Mouse (Mus musculus): Measurements from ENCODE around the gene Metrn.
A peak's percentile ranks its signal among the peaks of the same experiment; 100 is the strongest.

Gene Metrn

GRCm38 (mm10) chr17:25796951-25797369 is at the start of gene Metrn:
TSS of gene Metrn (minus strand) at chr17:25797136.
- DNase-seq (ENCODE audit: low read depth, low spot score): peak; percentile 83

- peak; percentile 84 for DNase-seq (ENCODE audit: low read depth, low spot score)
Observed at GRCm38 (mm10) chr17:25844396-25844901, 47.5 kb upstream of the Metrn start, which contains the start of gene Rhot2. TSS of gene Rhot2 (minus strand) at chr17:25844851.

DNA sequence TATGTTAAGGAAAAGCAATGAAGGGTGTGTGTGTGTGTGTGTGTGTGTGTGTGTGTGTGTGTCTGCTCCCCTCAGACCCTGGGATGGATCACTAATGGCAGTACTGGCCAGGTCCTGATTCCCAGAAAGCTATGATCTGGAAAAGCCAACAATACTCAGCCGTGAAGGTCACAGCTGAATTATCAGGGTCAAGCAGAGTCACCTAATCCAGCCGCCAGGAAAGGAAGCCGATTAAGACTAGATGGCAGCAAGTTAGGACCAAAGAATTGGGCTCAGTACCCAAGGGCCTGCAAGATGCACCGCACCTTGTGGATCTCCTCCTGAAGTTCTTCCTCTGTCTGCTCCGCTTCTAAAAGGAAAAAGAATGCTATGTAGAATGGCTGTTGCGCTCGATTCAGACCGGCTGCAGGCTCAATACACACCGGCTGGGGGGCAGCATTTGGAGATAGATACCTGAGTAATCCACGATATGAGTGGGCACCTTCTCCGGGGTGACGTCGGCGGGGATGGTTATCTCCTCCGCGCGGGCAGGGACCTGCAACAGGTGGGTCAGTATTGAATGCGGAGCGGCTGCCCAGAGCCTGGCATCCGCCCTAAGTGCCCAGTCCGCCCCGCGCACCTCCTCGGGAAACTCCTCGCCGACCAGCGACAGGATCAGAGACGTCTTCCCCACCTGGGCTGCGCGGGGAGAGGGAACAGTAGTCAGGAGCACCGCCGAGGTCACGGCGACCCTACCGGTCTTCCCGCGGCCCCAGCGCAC is 46.9 kb upstream of the Metrn start:
- DNase-seq (ENCODE audit: low read depth, low spot score): no peak

DNA sequence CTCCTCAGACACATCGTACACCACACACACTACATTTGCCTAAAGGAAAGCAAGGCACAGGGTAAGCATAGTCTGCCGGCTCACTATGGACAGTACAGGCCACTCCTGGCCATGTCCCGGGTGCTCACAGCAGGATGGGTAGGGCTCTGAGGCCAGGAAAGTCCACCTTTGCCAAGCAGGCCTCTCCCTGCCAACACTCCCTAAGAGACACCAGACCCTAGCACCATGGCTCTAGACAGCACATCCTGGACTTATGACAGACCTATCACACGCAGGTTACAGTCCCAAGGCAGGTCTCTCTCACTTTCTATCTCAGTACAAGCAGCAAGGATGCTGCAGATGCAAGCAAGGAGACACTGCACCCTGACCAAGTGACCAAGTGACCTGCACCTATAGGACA is 46.2 kb upstream of the Metrn start:
- DNase-seq (ENCODE audit: low read depth, low spot score): no peak

GRCm38 (mm10) chr17:25842509-25842908 is 45.6 kb upstream of the Metrn start:
- no peak for DNase-seq (ENCODE audit: low read depth, low spot score)

DNA sequence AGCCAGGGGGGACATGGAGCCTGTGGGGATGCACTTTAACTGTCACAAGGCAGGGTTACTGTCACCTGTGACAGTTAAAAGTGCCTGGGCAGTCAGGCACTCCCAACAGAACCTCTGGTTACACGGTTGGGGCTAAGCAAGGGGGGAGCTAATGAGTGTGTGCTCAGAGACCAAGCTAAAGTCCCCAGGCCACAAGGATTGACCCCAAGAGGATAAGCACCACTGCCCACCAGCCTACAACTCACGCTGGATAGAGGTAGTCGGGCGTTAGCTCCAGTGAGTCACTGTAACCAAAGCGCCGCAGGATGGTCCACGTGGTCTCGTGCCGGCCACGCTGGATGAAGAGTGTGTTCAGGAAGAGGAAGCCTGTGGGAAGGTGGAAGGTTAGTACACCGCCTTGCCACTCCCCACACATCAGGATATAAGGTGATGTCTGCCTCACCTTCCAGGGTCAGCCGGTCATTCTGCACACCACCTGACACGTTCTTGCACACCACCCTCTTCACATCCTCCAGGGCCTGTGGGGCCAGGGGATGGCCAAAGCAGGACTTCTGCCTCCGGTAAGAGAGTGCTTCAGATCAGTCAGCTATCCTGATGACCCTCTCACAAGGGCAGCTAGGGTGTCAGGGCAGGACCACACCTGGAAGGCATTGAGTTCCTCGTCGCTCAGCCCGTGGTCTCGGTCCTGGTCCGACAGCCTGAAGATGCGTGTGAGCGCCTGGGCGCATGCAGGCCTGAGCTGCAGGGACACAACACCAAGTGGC is 44.4 kb upstream of the Metrn start, which contains the start of gene Gm20683:
TSS of gene Gm20683 (minus strand) at position 647 of the 764 bp plus-strand sequence.
- no peak for DNase-seq (ENCODE audit: low read depth, low spot score)

DNA sequence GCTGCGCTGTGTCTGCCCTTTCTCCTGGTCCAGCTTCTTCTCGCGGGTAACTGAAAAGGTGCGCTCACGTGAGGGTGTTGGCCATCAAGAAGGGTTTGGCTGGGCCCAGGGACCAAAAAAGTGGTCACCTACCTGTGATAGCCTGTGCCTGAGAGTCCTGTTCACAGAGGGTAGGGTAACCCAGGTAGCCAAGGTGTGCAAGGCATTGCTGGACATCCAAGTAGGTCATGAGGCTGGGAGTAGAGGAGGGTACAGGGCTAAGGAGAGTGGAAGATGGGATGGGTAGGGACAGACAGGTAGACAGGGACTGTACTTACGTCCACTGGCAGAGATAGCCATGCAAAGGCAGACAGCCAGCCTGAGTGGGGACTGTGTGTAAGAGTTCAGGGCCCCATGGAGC is 43.6 kb upstream of the Metrn start:
- DNase-seq (ENCODE audit: low read depth, low spot score): no peak

DNA sequence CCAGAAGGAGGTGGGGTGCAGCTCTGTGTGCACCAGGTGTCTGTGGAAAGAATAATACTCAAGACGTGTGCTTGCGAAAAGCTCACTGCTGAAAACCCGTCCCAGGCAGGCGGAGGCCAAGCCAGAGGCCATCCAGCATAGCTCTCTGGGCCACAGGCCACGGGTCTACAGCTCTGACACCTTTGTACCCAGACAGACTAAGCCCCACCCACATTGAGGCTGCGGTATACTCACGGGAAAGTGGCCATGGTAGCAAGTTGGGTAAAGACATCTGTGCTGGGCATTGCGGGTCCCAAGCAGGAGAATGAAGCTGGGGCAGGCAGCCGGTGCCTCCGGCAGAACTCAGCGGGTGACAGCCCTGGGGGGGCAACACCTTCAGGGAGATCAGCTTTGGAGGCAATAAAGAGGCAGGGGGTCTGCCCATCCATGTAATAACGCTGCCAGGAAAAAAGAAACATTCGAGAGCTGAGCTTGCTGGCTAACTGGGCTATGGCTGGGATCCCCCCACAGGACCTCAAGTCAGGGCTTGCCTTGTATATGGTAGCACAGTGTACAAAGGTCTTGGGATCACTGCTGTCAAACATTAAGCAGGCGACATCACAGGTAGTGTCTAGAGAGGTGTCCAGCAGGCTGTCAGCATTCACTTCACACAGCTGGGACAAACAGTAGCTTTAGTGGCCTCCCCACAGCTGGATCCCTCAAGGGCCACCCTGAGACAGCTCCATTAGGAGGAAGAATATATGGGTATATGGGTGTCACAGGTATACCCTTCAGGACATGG is 42.7 kb upstream of the Metrn start:
- DNase-seq (ENCODE audit: low read depth, low spot score): no peak

DNA sequence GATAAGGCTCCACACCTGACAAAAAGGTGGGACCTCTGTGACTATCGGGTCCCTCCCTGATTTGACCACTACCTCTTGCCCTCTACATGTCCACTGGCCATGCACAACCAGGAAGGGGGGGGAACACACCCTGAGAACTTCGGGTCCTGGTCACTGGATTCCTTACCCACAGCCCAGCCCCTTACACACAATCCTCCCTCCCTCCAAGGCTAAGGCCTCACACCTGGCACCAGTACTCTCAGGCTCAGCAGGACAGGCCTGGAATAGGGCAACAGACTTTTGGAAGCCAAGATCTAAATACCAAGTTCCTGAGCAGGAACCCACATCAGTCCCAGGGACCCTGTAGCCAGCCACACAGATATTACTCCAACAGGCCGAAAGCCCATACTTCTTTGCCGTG is 42.0 kb upstream of the Metrn start:
- DNase-seq (ENCODE audit: low read depth, low spot score): no peak

- DNase-seq (ENCODE audit: low read depth, low spot score): no peak
Observed at GRCm38 (mm10) chr17:25837533-25837932, 40.6 kb upstream of the Metrn start.

DNA sequence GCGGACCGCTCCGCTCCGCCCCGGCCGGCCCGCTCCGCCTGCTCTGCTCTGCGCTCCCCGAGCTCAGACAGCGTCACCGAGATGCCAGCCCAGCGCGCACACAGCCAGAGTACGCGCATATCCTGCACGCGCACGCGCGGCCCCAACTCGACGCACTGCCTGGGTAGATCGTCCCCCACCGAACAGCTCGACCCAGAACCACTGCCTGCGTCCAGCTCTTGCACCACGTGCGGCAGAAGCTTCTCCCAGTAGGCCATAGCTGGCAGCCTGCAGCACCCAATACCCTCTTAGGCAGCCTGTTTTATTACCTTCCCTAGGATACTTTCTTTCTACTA is 40.1 kb upstream of the Metrn start, which contains the start of gene Rhbdl1:
TSS of gene Rhbdl1 (minus strand) at position 220 of the 335 bp plus-strand sequence.
- no peak for DNase-seq (ENCODE audit: low read depth, low spot score)

GRCm38 (mm10) chr17:25836397-25837075 is 39.6 kb upstream of the Metrn start:
- no peak for DNase-seq (ENCODE audit: low read depth, low spot score)

- no peak for DNase-seq (ENCODE audit: low read depth, low spot score)
Observed at GRCm38 (mm10) chr17:25835816-25836215, 38.9 kb upstream of the Metrn start.

DNA sequence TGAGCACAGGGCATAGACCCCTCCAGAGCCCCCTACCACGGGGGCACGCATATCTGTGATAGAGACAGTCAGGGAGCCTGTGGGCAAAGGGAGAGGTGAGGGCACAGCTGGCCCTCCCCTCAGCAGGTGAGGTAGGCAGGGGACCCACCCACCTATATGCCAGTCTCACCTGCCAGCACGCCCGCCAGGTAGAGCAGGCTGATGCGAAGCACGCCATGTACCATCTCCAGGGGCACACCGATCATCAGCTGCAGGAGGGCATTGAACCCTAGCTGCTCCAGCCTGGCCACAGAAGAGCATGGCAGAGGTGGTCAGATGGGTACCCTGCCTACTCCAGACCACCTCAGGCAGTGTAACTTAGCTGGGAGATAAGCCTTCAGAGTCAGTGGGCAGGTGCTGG is 38.4 kb upstream of the Metrn start:
- no peak for DNase-seq (ENCODE audit: low read depth, low spot score)

GRCm38 (mm10) chr17:25834595-25835222 is 37.8 kb upstream of the Metrn start:
- no peak for DNase-seq (ENCODE audit: low read depth, low spot score)

DNA sequence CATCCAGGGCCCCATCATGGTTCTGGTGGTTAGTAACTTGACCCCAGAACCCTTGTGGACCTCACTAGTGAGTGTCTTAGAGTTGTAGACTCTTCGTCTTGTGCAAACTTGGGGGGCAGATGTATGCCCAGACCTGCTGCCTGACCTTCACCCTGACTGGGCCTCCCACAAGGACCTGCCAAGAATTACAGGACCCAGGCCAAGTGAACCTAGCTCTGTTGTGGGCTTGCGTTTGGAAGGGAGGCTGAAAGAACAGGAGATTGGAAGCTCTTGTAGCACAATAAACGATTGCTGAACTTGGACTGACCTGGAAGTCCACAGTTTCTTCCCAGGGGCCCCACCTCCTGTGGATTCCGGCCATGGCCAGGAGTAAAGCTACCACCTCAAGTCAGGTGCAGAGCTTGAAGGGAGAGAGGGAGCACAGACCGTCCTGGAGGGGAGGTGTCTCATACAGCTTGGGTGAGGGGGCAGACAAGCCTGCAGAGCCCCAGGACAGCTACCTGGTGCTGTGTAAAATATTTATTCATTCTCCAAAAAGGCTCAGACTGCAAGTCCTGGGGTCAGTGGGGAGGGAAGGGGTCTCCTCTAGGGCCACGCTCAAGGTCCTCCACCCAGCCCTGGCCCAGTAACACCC is 37.1 kb upstream of the Metrn start:
- DNase-seq (ENCODE audit: low read depth, low spot score): no peak

DNA sequence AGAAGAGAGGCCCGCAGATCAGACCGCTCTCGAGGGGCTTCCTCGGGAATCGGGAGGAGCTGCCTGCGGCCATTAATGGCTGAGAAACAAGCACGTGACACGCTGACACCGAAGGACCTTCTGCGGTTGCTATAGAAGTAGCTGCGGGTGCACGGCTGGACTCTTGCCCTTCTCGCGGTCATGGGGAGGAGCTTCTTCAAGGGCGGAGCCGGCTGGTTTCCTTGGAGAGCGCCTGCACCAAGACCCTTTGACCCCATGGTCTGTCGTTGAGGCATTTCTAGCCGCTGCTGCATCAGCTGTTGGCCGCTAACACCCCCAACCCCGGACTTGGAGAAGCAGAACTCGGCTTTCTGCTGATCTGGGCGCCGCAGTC is 36.3 kb upstream of the Metrn start, which contains the start of gene Stub1:
TSS of gene Stub1 (minus strand) at position 114 of the 373 bp plus-strand sequence.
- peak; percentile 82 for DNase-seq (ENCODE audit: low read depth, low spot score)

DNA sequence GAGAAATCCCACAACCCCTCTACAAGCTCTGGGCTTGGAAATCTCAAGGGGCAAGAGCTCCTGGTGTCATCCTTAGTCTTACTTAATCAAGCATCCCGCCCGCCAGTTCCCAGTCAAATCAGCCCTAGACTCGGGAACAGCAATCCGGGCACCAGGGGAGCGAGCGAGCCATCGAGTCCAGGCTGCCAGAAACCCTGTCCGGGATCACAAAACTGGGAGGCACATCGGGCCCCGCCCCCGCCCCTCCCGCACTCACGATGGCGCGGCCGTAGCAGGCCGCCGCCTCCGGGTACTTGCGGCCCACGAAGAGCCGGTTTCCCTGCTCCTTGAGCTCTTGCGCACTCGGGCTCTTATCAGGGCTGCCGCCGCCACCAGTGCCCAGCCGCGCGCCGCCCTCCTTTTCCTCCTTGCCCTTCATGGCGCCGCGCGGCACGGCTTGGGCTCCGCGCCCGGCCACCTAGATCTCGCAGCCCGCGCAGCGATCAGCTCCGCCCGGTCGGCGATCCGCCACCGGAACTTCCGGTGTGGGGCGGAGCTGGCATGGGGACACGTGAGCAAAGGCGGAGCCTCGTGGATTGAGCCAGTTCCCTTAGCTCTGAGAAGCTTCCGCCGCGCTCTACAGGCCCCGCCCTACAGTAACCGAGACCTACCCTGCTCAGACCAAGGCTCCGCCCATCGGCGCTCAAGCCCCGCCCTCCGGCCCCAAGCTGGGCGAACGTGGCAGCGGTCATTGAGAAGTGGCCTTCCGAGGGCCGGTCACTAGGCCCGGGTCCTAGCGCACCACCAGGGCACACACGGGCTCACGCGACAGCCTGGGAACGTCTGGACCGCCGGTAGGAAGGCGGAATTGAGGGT is 35.7 kb upstream of the Metrn start:
- peak; percentile 99 for DNase-seq (ENCODE audit: low read depth, low spot score)
